Mouse (Mus musculus): Measurements from ENCODE around the gene Tbx6. TPM values are rescaled to one million over a fixed set of nuclear protein-coding genes. Genes with fewer than 3 reads are reported as not detected.

Tbx6 gene
- polyA plus RNA-seq, 1 experiment from 2014 or later = 0.25 TPM

DNA sequence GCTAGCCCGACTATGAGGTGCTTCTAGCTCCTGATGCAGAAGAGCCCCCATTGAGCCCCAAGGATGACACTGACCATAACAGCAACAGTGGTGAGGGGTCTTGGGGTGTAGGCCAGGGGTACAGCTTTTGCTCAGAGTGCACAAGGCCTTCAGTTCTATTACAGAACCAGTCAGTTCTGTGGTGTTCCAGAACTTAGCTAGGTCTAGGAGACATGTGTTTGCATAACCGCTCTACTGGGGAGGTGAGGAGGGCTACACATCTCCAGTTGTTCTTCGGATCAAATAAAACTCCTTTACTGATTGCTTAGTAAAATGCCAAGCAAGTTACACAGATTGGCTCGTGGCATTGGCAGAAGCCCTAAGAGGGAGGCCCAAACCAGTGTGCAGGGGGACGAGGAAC is 50.3 kb downstream of the Tbx6 start, which contains the start of gene 4930451I11Rik:
Gene 4930451I11Rik, minus strand, starts transcription at position 101 of the 400 bp plus-strand sequence.
- no peak for ATAC-seq (ENCODE audit: low read depth)
- Histone ChIP-seq H3K4me1 (replicated peaks; ENCODE audit: control insufficient read depth, insufficient read depth, low read length) (no peaks in the 10 kb centered on the region), H3K27me3 (ENCODE audit: control insufficient read depth, insufficient read depth, low read depth, low read length) (no peaks in the 10 kb centered on the region; the same call in 1 of the 2 replicates), H3K27ac (ENCODE audit: low read length) (no peak within 1 kb of the TSS), H3K36me3 (ENCODE audit: control insufficient read depth, insufficient read depth, low read length) (no peaks in the 10 kb centered on the region), H3K4me2 (ENCODE audit: low read depth, low read length) (peak within 1 kb of the TSS; percentile 49), H3K9ac (ENCODE audit: low read length) (no peak within 1 kb of the TSS), H3K4me3 (ENCODE audit: low read length) (peak within 1 kb of the TSS; percentile 31), H3K9me3 (ENCODE audit: control insufficient read depth, low read length) (no peaks in the 10 kb centered on the region)
- WGBS = 44% methylated on average over 5 of the region's 5 CpGs

- H3K27me3 ChIP-seq (ENCODE audit: control insufficient read depth, insufficient read depth, low read depth, low read length) = no peaks in the 10 kb centered on the region; the same call in 1 of the 2 replicates
Observed at GRCm38 (mm10) chr7:126832036-126832598, 50.8 kb downstream of the Tbx6 start.

GRCm38 (mm10) chr7:126833294-126833693 is 52.0 kb downstream of the Tbx6 start:
- Histone ChIP-seq H3K4me2 (ENCODE audit: low read depth, low read length) (no peak overlapping the region), H3K9ac (ENCODE audit: low read length) (no peak overlapping the region), H3K36me3 (ENCODE audit: control insufficient read depth, insufficient read depth, low read length) (no peaks in the 10 kb centered on the region), H3K27me3 (ENCODE audit: control insufficient read depth, insufficient read depth, low read depth, low read length) (no peaks in the 10 kb centered on the region; the same call in 1 of the 2 replicates), H3K9me3 (ENCODE audit: control insufficient read depth, low read length) (no peaks in the 10 kb centered on the region), H3K27ac (ENCODE audit: low read length) (no peak overlapping the region), H3K4me1 (replicated peaks; ENCODE audit: control insufficient read depth, insufficient read depth, low read length) (no peaks in the 10 kb centered on the region), H3K4me3 (ENCODE audit: low read length) (no peak overlapping the region)
- ATAC-seq (ENCODE audit: low read depth) = no peak
- WGBS = 96% methylated on average over 1 of the region's 1 CpGs

More at GRCm38 (mm10) chr7:126832036-126832598, 50.8 kb downstream of the Tbx6 start:
- Histone ChIP-seq H3K9me3 (ENCODE audit: control insufficient read depth, low read length) (no peaks in the 10 kb centered on the region), H3K4me2 (ENCODE audit: low read depth, low read length) (peak overlapping the region; percentile 49), H3K4me1 (replicated peaks; ENCODE audit: control insufficient read depth, insufficient read depth, low read length) (no peaks in the 10 kb centered on the region), H3K36me3 (ENCODE audit: control insufficient read depth, insufficient read depth, low read length) (no peaks in the 10 kb centered on the region), H3K27ac (ENCODE audit: low read length) (no peak overlapping the region), H3K9ac (ENCODE audit: low read length) (no peak overlapping the region), H3K4me3 (ENCODE audit: low read length) (peak overlapping the region; percentile 31)
- peak; percentile 87 for ATAC-seq (ENCODE audit: low read depth)
- WGBS = under 1% methylated on average over 21 of the region's 21 CpGs

Other genes starting within 250 kb of the Tbx6 start
- gene Eif3c, start 215.1 kb upstream of the Tbx6 start, polyA plus RNA-seq (2015; fragmentation: Nextera tagmentation; extraction: Ambion mirVana) = 181 and 187 TPM in 2 replicates
- 1.6 and 2.3 TPM in 2 replicates for gene Apobr, start 196.5 kb upstream of the Tbx6 start, polyA plus RNA-seq (2015; fragmentation: Nextera tagmentation; extraction: Ambion mirVana)
- 31.2 and 31.7 TPM in 2 replicates for gene Cln3, start 195.7 kb upstream of the Tbx6 start, polyA plus RNA-seq (2015; fragmentation: Nextera tagmentation; extraction: Ambion mirVana)
- gene Il27, start 186.5 kb upstream of the Tbx6 start, polyA plus RNA-seq (2015; fragmentation: Nextera tagmentation; extraction: Ambion mirVana) = not detected in 2 replicates
- gene Nupr1, start 150.6 kb upstream of the Tbx6 start, polyA plus RNA-seq (2015; fragmentation: Nextera tagmentation; extraction: Ambion mirVana) = 34.2 and 53.9 TPM in 2 replicates
- 42.9 and 47.3 TPM in 2 replicates for gene Sgf29, start 132.2 kb upstream of the Tbx6 start, polyA plus RNA-seq (2015; fragmentation: Nextera tagmentation; extraction: Ambion mirVana)
- 12.3 and 21.1 TPM in 2 replicates for gene Sult1a1, start 105.1 kb upstream of the Tbx6 start, polyA plus RNA-seq (2015; fragmentation: Nextera tagmentation; extraction: Ambion mirVana)
- 102 and 108 TPM in 2 replicates for gene Bola2, start 86.1 kb upstream of the Tbx6 start, polyA plus RNA-seq (2015; fragmentation: Nextera tagmentation; extraction: Ambion mirVana)
- gene Slx1b, start 85.7 kb upstream of the Tbx6 start, polyA plus RNA-seq (2015; fragmentation: Nextera tagmentation; extraction: Ambion mirVana) = 11.1 and 11.9 TPM in 2 replicates
- 42.4 and 59.5 TPM in 2 replicates for gene Coro1a, start 73.7 kb upstream of the Tbx6 start, polyA plus RNA-seq (2015; fragmentation: Nextera tagmentation; extraction: Ambion mirVana)
- 138 and 139 TPM in 2 replicates for gene Mapk3, start 21.9 kb upstream of the Tbx6 start, polyA plus RNA-seq (2015; fragmentation: Nextera tagmentation; extraction: Ambion mirVana)
- 2.9 and 4.2 TPM in 2 replicates for gene Gdpd3, start 15.1 kb upstream of the Tbx6 start, polyA plus RNA-seq (2015; fragmentation: Nextera tagmentation; extraction: Ambion mirVana)
- gene Ypel3, start 4.5 kb upstream of the Tbx6 start, polyA plus RNA-seq (2015; fragmentation: Nextera tagmentation; extraction: Ambion mirVana) = 111 and 123 TPM in 2 replicates
- gene Ppp4c, start 11.0 kb downstream of the Tbx6 start, polyA plus RNA-seq (2015; fragmentation: Nextera tagmentation; extraction: Ambion mirVana) = 232 and 243 TPM in 2 replicates
- gene Fam57b, start 16.2 kb downstream of the Tbx6 start, polyA plus RNA-seq (2015; fragmentation: Nextera tagmentation; extraction: Ambion mirVana) = 0.36 and 0.38 TPM in 2 replicates
- gene 4930451I11Rik, start 50.2 kb downstream of the Tbx6 start, polyA plus RNA-seq (2015; fragmentation: Nextera tagmentation; extraction: Ambion mirVana) = not detected in 2 replicates
- gene Doc2a, start 65.9 kb downstream of the Tbx6 start, polyA plus RNA-seq (2015; fragmentation: Nextera tagmentation; extraction: Ambion mirVana) = 0.49 and 0.63 TPM in 2 replicates
- 30.3 and 32.3 TPM in 2 replicates for gene Hirip3, start 80.5 kb downstream of the Tbx6 start, polyA plus RNA-seq (2015; fragmentation: Nextera tagmentation; extraction: Ambion mirVana)
- gene Ino80e, start 80.9 kb downstream of the Tbx6 start, polyA plus RNA-seq (2015; fragmentation: Nextera tagmentation; extraction: Ambion mirVana) = 76.5 and 89.3 TPM in 2 replicates
- 55.8 and 58.3 TPM in 2 replicates for gene Taok2, start 103.2 kb downstream of the Tbx6 start, polyA plus RNA-seq (2015; fragmentation: Nextera tagmentation; extraction: Ambion mirVana)
- 28.4 and 30.8 TPM in 2 replicates for gene Tmem219, start 141.4 kb downstream of the Tbx6 start, polyA plus RNA-seq (2015; fragmentation: Nextera tagmentation; extraction: Ambion mirVana)
- gene Kctd13, start 147.4 kb downstream of the Tbx6 start, polyA plus RNA-seq (2015; fragmentation: Nextera tagmentation; extraction: Ambion mirVana) = 11.7 and 12.3 TPM in 2 replicates
- 0.14 and 0.20 TPM in 2 replicates for gene Asphd1, start 168.1 kb downstream of the Tbx6 start, polyA plus RNA-seq (2015; fragmentation: Nextera tagmentation; extraction: Ambion mirVana)
- 0.36 and 0.63 TPM in 2 replicates for gene Sez6l2, start 169.1 kb downstream of the Tbx6 start, polyA plus RNA-seq (2015; fragmentation: Nextera tagmentation; extraction: Ambion mirVana)
- gene Cdipt, start 194.4 kb downstream of the Tbx6 start, polyA plus RNA-seq (2015; fragmentation: Nextera tagmentation; extraction: Ambion mirVana) = 119 and 122 TPM in 2 replicates
- gene Cdiptos, start 194.6 kb downstream of the Tbx6 start, polyA plus RNA-seq (2015; fragmentation: Nextera tagmentation; extraction: Ambion mirVana) = 0.89 and 2.1 TPM in 2 replicates
- 14.9 and 17.9 TPM in 2 replicates for gene Mvp, start 233.1 kb downstream of the Tbx6 start, polyA plus RNA-seq (2015; fragmentation: Nextera tagmentation; extraction: Ambion mirVana)
- gene Pagr1b, start 235.0 kb downstream of the Tbx6 start, polyA plus RNA-seq (2015; fragmentation: Nextera tagmentation; extraction: Ambion mirVana) = 0.62 and 0.93 TPM in 2 replicates
- 45.9 and 67.2 TPM in 2 replicates for gene Pagr1a, start 235.9 kb downstream of the Tbx6 start, polyA plus RNA-seq (2015; fragmentation: Nextera tagmentation; extraction: Ambion mirVana)
- gene Gm42742, start 239.6 kb downstream of the Tbx6 start, polyA plus RNA-seq (2015; fragmentation: Nextera tagmentation; extraction: Ambion mirVana) = 39.1 and 63.1 TPM in 2 replicates
- 4.5 TPM in 2 replicates for gene Prrt2, start 239.7 kb downstream of the Tbx6 start, polyA plus RNA-seq (2015; fragmentation: Nextera tagmentation; extraction: Ambion mirVana)
- gene Maz, start 245.6 kb downstream of the Tbx6 start, polyA plus RNA-seq (2015; fragmentation: Nextera tagmentation; extraction: Ambion mirVana) = 38.6 and 46.1 TPM in 2 replicates

All from lung, embryonic 16.5 days (tissue).